Mouse (Mus musculus) kidney, adult 9 months (tissue): ENCODE results near the gene Nanos2.

Source experiments
- DNase-seq: peaks from one replicate; pipeline ENCODE4 v3.0.0; 2022

Gene Nanos2

DNA sequence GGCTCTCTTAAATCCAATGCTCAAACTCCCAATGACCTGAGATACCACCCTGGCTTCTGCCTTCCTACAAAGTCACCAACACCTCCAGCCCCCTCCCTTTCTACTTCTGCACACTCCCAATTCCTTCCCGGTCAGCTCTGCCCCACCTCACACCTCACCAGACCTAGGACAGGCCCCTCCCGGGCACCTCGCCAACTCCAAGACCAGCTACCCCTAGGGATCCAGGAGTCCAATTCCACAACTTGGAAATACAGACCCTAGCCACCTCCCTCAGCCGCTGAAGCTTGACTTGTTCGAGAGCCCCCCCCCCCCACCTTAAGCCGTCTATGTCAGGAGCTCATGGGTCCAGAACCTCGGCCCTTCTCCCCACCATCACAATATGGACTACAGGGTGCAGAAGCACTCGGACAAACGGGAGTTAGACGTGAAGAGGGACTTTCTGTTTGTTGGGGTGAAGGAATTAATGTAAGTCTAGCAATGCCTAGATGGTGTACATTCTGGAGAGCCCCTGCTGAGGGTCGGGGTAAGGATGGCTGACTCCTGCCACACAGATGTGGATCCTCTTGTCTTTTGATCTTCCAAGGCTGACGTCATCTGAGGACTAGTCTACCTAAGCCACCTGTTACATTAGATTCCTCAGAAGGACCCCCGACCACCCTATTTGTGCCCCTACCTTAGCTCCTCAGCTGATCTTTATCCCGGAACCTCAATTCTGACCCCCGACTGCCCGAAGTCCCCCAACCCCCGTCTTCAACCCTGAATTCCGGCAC, 35.2 kb downstream of the Nanos2 start:
- no peak for DNase-seq

DNA sequence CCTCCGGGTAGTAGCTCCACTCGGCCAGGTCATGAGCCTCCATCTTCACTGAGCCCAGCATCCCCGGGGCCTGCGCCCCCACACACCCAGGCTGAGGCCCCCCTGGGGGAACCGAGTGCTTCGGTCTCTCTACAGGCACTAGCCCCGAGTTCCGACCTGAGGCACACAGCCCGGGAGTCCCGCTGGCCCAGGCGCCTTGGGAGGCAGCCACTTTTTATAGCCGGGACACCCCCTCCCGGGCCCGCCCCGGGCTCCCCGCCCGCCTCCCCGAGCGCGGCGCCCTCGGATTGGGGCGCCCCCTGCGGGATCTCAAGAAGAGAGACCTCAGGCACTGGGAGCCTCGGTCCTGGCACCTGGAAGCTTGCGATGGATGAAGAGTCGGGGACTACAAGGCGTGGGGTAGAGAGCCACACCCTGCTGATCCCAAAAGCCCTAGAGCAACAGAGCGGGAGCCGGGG, 36.2 kb downstream of the Nanos2 start, which contains the start of gene Foxa3:
Foxa3 (minus strand) TSS at position 182 of the 458 bp plus-strand sequence.
- peak; percentile 46 for DNase-seq

- DNase-seq, result peak; percentile 96
Measured at GRCm38 (mm10) chr7:19024096-19024506, 36.9 kb downstream of the Nanos2 start, which contains the start of gene Sympk. Gene Sympk (plus strand): TSS chr7:19024377.

DNA sequence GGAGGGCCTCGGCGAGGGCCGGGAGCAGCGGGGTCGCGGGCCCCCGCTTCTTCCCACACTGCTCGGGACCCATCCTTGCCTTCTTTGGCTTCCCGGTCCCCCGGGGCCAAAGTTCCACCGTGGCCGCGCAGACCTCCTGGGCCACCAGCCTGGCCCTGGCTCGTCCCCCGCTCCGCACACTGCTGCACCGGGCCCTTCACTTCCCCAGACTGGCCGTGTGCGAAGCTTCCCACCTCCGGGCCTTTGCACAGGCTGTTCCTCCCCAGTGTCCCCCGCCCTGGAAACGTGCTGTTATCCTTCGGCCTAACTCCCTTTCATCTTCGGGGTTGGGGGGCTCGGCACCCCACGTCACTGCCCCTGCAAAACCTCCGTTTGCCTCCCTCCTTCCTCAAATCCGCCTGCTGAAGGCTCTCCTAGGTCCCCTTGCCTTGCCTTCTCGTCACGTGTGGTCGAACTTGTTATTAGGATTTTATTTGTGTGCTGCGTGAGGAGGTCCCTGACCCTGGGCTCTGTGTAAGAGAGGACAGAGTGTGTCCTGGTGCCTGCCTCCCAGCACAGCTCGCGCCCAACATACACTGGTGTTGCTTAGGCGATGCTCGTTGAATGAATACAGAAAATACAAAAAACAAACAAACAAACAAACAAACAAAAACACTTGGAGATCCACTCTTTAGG, 37.5 kb downstream of the Nanos2 start:
- peak; percentile 49 for DNase-seq

- DNase-seq, result no peak
Measured at GRCm38 (mm10) chr7:19028067-19028466, 40.9 kb downstream of the Nanos2 start.

DNA sequence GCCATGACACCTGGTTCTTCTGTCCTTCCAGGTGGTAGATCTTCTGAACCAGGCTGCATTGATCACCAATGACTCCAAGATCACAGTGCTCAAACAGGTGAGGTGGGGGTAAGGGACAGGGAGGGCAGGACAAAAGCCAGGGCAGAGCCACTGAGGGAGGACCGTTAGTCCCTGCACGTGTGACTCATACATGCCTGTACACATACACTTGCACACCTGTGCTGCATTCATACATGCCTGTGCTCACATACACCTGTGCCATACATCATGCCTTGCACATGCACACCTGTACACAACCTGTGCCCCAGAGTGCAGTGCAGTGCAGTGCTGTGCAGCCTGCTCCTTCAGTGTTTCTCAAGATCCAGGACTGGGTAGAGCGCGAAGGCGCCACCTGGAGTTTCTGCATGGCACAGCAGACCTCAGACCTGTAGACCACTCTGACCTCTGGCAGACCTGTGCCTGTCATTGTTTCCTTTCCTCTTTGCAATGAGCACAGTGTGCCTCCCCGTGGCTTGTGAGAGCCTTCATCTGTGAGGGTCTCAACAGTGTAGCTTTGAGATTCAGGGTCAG, 42.0 kb downstream of the Nanos2 start:
- DNase-seq, result peak; percentile 71

- DNase-seq, result peak; percentile 29
Measured at GRCm38 (mm10) chr7:19031641-19032040, 44.4 kb downstream of the Nanos2 start.
